Mouse (Mus musculus): Measurements from ENCODE around the gene Mecr. TPM values are rescaled to one million over a fixed set of nuclear protein-coding genes. Genes with fewer than 3 reads are reported as not detected.

Mecr gene
- polyA plus RNA-seq, 1 experiment: 22.7 TPM

GRCm38 (mm10) chr4:131854950-131855349 is 11.7 kb downstream of the Mecr start:
- TF ChIP-seq POLR2A (IDR thresholded peaks at IDR 0.05; ENCODE audit: borderline replicate concordance, extremely low read depth, low read depth, low read length) (no peak), CTCF (IDR thresholded peaks at IDR 0.05; ENCODE audit: insufficient read depth, low read length) (no peak)
- 48% methylated on average over 5 of the region's 5 CpGs for whole genome bisulfite sequencing
- no peak for DNase-seq
- no peak overlapping the region for H3K4me3 ChIP-seq (replicated peaks; ENCODE audit: extremely low read depth, low read depth, low read length)
- H3K4me1 ChIP-seq (ENCODE audit: control insufficient read depth, insufficient read depth, low read length): peaks cover 3% of the 10 kb centered on the region

- WGBS: 42% methylated on average over 15 of the region's 15 CpGs
- DNase-seq: peak; percentile 79
- TF ChIP-seq CTCF (IDR thresholded peaks at IDR 0.05; ENCODE audit: insufficient read depth, low read length) (peak; percentile 99), POLR2A (IDR thresholded peaks at IDR 0.05; ENCODE audit: borderline replicate concordance, extremely low read depth, low read depth, low read length) (no peak)
- H3K4me1 ChIP-seq (ENCODE audit: control insufficient read depth, insufficient read depth, low read length): no peaks in the 10 kb centered on the region
- H3K4me3 ChIP-seq (replicated peaks; ENCODE audit: extremely low read depth, low read depth, low read length): no peak overlapping the region
Measured at GRCm38 (mm10) chr4:131860492-131861340, 17.4 kb downstream of the Mecr start.

DNA sequence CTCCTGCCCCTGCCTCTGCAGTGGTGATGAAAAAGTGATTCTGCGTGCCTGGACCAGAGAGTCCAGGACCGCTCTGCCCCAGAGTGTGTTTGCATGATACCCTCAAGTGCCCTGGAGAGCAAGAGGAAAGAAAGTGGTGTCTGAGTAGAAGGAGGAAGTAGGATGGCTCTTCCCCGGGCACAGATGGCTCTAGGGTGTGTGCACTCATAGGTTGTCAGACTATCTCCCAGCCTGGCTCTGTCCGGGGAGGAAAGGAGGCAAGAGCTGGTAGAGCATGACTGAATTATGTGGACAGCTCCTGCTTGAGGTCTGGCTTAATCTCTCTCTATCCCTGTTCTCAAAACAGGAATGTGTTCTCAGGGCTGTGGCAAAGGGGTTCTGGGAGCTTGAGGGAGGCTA is 18.1 kb downstream of the Mecr start:
- Histone ChIP-seq H3K4me3 (replicated peaks; ENCODE audit: extremely low read depth, low read depth, low read length) (no peak overlapping the region), H3K4me1 (ENCODE audit: control insufficient read depth, insufficient read depth, low read length) (no peaks in the 10 kb centered on the region)
- TF ChIP-seq CTCF (IDR thresholded peaks at IDR 0.05; ENCODE audit: insufficient read depth, low read length) (no peak), POLR2A (IDR thresholded peaks at IDR 0.05; ENCODE audit: borderline replicate concordance, extremely low read depth, low read depth, low read length) (no peak)
- no peak for DNase-seq
- WGBS: 76% methylated on average over 4 of the region's 4 CpGs

DNA sequence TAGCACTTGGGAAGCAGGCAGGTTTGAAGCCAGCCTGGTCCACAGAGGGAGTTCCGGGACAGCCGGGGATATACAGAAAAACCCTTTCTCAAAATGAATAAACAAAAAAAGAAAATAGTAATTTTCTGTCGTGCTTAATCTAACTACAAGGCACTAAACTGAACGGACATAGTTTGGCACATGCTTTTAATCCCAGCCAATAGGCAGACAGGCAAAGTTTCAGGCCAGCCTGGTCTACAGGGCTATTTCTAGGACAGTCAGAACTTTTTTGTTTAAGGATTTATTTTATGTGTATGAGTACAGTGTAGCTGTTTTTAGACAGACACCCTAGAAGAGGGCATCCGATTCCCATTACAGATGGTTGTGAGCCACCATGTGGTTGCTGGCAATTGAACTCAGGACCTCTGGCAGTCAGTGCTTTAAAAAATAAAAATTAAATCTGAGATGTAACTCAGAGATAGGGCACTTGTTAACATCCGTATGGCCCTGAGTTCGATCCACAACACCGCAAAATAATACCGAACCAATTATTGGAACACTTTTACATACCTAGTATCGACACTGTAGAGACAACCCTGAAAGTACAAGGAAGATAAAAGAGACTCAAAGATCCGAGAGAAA is 29.5 kb downstream of the Mecr start:
- TF ChIP-seq CTCF (IDR thresholded peaks at IDR 0.05; ENCODE audit: insufficient read depth, low read length): no peak
- peaks cover 13% of the 10 kb centered on the region for H3K4me1 ChIP-seq (ENCODE audit: control insufficient read depth, insufficient read depth, low read length)
- peak overlapping the region; percentile 67 for H3K4me3 ChIP-seq (replicated peaks; ENCODE audit: extremely low read depth, low read depth, low read length)
- DNase-seq: no peak
- WGBS: 5% methylated on average over 11 of the region's 11 CpGs

GRCm38 (mm10) chr4:131873293-131874168 is 30.3 kb downstream of the Mecr start, which contains the start of gene Srsf4:
Gene Srsf4, plus strand, starts transcription at chr4:131873617.
- WGBS: under 1% methylated on average over 110 of the region's 116 CpGs
- peak; percentile 91 for TF ChIP-seq POLR2A (IDR thresholded peaks at IDR 0.05; ENCODE audit: borderline replicate concordance, extremely low read depth, low read depth, low read length)
- no peak for TF ChIP-seq CTCF (IDR thresholded peaks at IDR 0.05; ENCODE audit: insufficient read depth, low read length)
- H3K4me3 ChIP-seq (replicated peaks; ENCODE audit: extremely low read depth, low read depth, low read length): peak within 1 kb of the TSS; percentile 75
- H3K4me1 ChIP-seq (ENCODE audit: control insufficient read depth, insufficient read depth, low read length): peaks cover 16% of the 10 kb centered on the region
- peak; percentile 86 for DNase-seq

- WGBS: under 1% methylated on average over 20 of the region's 20 CpGs
- H3K4me3 ChIP-seq (replicated peaks; ENCODE audit: extremely low read depth, low read depth, low read length): peak overlapping the region; percentile 75
- TF ChIP-seq POLR2A (IDR thresholded peaks at IDR 0.05; ENCODE audit: borderline replicate concordance, extremely low read depth, low read depth, low read length) (no peak), CTCF (IDR thresholded peaks at IDR 0.05; ENCODE audit: insufficient read depth, low read length) (no peak)
- peaks cover 16% of the 10 kb centered on the region for H3K4me1 ChIP-seq (ENCODE audit: control insufficient read depth, insufficient read depth, low read length)
- no peak for DNase-seq
Measured at GRCm38 (mm10) chr4:131874169-131874536, 30.9 kb downstream of the Mecr start.

DNA sequence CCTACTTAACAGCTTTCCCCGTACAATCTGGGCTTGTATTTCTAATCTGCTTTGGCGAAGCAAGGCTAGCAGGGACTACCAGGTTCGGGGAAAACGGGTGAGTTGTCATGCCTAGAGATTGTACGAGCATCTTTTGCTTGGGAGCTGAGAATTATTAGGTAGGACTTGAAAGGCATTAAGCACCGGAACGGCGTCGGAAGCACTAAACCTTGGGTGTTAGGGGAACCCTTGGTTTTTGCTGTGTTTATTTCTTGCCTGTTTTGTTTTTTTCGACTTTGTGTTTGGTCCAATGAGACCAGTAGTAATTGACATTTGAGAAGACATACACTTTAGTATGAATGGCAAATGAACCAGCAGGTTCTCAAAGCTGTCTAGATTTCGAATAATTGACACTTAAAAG is 31.3 kb downstream of the Mecr start:
- TF ChIP-seq CTCF (IDR thresholded peaks at IDR 0.05; ENCODE audit: insufficient read depth, low read length): no peak
- no peak for TF ChIP-seq POLR2A (IDR thresholded peaks at IDR 0.05; ENCODE audit: borderline replicate concordance, extremely low read depth, low read depth, low read length)
- Histone ChIP-seq H3K4me3 (replicated peaks; ENCODE audit: extremely low read depth, low read depth, low read length) (peak overlapping the region; percentile 75), H3K4me1 (ENCODE audit: control insufficient read depth, insufficient read depth, low read length) (peaks cover 16% of the 10 kb centered on the region)
- 1% methylated on average over 11 of the region's 11 CpGs for WGBS
- DNase-seq: no peak

GRCm38 (mm10) chr4:131875242-131875641 is 32.0 kb downstream of the Mecr start:
- 26% methylated on average over 3 of the region's 3 CpGs for WGBS
- H3K4me1 ChIP-seq (ENCODE audit: control insufficient read depth, insufficient read depth, low read length): peaks cover 21% of the 10 kb centered on the region
- TF ChIP-seq POLR2A (IDR thresholded peaks at IDR 0.05; ENCODE audit: borderline replicate concordance, extremely low read depth, low read depth, low read length): no peak
- TF ChIP-seq CTCF (IDR thresholded peaks at IDR 0.05; ENCODE audit: insufficient read depth, low read length): no peak
- no peak for DNase-seq
- H3K4me3 ChIP-seq (replicated peaks; ENCODE audit: extremely low read depth, low read depth, low read length): no peak overlapping the region

GRCm38 (mm10) chr4:131876836-131877235 is 33.6 kb downstream of the Mecr start:
- no peak overlapping the region for H3K4me3 ChIP-seq (replicated peaks; ENCODE audit: extremely low read depth, low read depth, low read length)
- WGBS: 40% methylated on average over 2 of the region's 2 CpGs
- TF ChIP-seq POLR2A (IDR thresholded peaks at IDR 0.05; ENCODE audit: borderline replicate concordance, extremely low read depth, low read depth, low read length) (no peak), CTCF (IDR thresholded peaks at IDR 0.05; ENCODE audit: insufficient read depth, low read length) (no peak)
- H3K4me1 ChIP-seq (ENCODE audit: control insufficient read depth, insufficient read depth, low read length): peaks cover 29% of the 10 kb centered on the region
- DNase-seq: no peak

Data from lung, adult 2 months (tissue).